Mouse (Mus musculus) common myeloid progenitor, adult 5-6 weeks (primary cell): ENCODE data around the gene Cyth4. TPM values are rescaled to one million over a fixed set of nuclear protein-coding genes. Genes with fewer than 3 reads are reported as not detected.

Source experiments
- ATAC-seq: replicated peaks from 2 replicates; pipeline ENCODE4 v1.8.0; 2016; ENCODE audit warnings: low read depth, mild to moderate bottlenecking, moderate TSS enrichment, inconsistent platforms; ENCODE audit not compliant: poor library complexity, severe bottlenecking
- total RNA-seq: library from RNA; stranded (forward); fragments of 200-1000, 187-1606 nt; gene quantifications from 2 replicates; pipeline ENCODE4 v1.2.3, GENCODE M21; 2017

Cyth4 gene
- total RNA-seq = 36.3 and 48.0 TPM in 2 replicates

DNA sequence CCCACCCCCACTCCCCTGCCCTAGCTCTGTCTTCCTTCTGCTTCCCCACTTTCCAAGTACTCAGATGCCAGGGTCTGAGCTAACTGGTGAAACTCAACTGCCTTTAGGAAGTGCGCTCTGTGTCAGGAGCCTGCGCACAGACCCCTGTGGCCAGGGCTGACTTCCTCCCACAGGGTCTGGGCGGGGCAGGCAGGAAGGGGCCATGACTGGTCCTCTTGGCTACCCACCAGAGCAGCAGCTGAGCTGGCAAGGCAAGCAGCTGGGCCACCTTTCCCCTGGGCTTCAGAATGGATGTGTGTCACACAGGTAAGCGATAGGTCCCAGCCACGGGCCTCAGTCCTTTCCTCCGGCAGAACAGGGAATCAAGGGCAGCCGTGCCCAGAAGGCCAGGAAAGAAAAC is at the start of gene Cyth4:
Cyth4 (plus strand) TSS at position 134 of the 400 bp plus-strand sequence.
- ATAC-seq = peak; percentile 75

DNA sequence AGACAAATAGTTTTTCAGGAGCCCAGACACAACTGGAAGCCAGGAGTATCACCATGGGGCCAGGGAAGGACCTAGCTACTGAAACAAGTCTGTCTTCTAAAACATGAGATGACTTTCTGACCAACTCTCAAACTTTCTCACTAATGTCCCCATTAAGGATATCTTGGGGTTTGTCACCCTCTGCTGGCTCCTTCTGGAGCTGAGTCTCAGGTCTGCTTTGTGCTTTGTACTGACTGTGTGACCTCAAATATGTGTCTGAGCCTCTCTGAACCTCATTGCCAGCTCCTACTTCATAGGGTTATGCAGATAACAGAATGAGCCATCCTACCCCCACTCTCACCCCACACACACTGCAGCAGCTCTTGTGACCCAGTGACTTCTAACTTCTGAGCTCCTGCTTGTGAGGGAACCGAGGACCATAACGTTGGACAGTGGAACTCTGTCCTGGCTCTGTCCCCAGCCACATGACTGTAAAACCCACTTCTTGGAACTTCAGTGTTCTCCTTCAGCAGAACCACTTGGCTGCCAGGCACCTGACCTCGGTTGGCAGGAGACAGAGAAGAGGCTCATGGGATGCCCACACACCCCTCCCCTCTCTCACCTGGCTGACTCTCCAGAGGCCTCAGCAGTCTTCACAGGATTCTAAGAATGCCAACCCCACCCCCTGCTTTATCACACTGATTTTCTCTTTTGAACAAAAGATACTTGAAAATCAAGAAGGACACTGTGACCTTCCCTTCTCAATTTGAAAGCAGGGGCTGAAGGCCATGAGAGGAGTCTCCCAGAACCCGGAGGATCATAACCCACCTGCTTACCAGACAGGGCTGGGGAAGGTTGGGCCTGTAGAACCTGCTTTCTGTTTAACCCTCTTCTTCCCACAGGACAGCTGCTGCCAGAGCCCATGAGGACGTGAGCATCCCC is 49.2 kb upstream of the Cyth4 start:
- peak; percentile 52 for ATAC-seq

GRCm38 (mm10) chr15:78548336-78548665 is 48.5 kb upstream of the Cyth4 start:
- ATAC-seq = peak; percentile 79

DNA sequence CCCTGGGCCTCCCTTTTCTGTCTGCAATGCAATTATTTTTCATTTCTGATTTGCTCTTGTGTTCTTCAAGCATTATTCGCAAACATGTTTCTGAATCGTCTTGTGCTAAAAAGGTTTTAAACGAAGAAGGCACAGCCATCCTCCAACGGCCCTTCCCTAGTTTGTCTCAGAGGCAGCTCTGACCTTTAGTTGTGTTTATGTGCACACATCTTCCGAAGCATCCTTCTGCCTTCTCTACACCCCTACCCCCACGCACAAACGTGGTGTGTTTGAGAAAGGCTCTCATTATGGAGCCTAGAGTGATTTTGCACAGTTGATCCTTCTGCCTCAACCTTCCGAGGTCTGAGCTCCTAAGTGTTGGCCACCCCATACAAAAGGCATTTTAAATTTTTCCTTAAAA is 48.1 kb upstream of the Cyth4 start:
- ATAC-seq = no peak

DNA sequence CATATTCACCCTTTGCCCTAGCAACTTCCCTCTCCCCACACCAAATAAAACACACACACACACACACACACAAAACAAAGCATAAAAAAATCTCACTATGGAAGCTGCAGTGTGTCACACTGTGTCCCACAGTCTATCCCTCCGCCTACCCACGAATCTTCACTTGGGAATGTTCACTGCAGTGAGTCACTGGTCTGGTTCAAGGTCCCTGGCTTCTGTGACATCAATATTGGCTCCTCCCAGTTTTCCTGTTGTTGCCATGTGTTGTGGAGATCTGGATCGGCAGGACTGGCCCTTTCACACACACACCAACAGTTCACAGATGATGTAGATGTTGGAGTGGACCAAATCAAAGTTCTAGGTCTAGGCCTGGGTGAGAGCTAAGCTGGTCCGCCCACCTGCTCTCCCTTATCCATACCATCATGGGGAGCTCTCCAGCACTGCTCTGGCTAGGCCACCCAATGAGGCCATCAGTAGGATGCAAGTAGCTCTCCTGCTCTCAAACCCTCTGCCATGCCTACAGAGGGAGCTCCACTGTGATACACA is 47.6 kb upstream of the Cyth4 start:
- no peak for ATAC-seq

GRCm38 (mm10) chr15:78554545-78555313 is 42.1 kb upstream of the Cyth4 start:
- no peak for ATAC-seq

- ATAC-seq = no peak
Measured at GRCm38 (mm10) chr15:78557693-78558535, 38.9 kb upstream of the Cyth4 start.

DNA sequence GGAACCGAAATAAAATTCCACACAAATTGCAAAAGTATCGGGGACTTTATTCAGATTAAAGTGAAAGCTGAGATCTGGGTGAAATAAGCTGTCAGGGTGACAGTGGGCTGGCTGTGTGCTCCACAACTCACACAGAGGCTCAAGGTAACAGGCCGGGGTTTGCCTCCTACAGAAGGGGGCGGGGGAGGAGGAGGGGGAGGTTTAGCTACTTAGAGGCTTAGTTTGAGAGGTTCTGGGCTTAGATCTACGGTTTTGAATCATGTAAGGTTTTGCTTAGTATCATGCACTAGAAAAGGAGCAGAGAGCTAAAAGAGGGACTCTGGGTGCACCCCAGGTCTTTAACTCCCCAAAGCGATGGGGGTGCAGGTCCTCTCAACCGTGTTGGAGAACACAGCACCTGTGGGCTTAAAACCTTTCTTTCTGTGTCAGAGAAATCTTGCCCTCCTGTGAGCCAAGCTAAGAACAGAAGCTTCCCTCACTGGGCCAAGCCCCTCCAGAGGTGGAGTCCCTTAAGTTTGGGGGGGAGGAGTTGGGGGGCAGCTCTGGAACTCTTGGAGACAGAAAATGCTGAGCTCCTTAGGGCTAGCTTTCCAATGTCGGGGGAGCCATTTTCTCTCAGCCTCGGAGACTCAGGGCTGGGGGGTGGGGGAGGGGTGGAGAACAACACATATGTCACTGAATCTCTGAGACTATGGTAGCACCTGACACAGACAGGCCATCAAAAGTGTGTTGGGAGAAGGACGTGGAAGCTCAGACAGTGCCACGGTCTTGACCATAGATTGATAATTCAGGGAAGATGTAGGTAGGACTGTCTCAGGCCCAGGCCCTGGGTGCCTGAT is 37.5 kb upstream of the Cyth4 start:
- no peak for ATAC-seq

DNA sequence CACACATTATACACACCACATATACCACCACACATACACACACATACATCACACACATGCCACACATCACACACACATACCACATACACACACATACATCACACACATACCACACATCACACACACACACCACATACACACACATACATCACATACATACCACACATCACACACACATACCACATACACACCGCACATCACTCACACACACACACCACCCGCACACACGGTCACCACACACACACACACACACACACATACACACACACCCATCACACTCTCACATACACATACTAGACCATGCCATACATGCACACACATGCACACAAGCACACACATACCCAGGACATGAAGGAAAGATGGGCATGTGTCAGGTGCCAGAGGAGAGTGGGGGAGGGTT is 33.5 kb upstream of the Cyth4 start:
- ATAC-seq = no peak

- ATAC-seq = peak; percentile 86
Measured at GRCm38 (mm10) chr15:78563937-78564336, 32.9 kb upstream of the Cyth4 start.

DNA sequence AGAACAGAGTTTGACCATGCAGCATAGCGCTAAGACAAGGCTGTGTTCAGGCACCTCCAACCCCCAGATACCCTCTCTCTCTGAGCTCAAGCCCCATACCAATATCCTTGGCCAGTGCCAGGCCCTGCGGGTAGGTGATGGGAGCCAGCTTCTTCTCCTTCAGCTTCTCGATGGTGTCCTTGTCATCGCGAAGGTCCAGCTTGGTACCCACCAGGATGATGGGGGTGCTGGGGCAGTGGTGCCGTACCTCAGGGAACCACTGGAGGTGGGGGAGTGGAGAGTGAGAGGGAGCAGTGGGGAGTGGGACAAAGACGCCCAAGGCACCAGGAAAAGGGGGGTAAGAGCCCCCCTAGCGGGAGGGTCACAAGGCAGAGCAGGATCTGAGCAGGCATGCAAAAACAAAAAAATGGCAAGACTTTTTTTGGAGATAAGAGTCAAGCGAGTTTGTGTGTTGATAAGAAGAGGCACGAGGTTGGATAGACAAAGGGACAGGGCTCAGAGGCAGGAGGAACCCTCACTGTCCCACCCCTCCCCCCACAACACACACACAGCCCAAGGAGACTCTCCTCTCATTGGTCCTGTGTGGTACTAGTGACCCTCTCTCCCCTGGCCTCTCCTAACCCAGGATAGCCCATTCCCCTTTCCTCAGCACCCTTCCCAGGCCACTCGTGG is 31.9 kb upstream of the Cyth4 start:
- no peak for ATAC-seq

GRCm38 (mm10) chr15:78567608-78568120 is 29.2 kb upstream of the Cyth4 start:
- no peak for ATAC-seq

DNA sequence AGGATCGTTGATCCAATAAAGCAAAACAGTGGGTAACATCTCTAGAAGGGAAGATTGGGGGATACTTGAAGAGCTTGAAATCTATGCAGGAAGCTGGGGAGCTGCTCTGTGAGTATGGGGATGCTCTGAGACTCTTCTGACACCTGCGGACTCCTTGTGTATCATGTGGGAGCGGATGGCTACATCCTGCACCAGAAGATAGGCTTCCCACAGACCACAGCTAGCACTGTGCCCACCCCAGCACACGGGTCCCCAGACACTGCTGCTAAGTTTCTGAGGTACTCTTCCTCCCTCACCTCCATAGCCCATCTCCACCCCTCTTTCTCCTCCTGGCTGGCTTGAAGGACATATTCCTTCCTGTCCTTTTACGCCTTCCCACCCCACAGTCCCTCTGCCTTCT is 26.7 kb upstream of the Cyth4 start:
- no peak for ATAC-seq

DNA sequence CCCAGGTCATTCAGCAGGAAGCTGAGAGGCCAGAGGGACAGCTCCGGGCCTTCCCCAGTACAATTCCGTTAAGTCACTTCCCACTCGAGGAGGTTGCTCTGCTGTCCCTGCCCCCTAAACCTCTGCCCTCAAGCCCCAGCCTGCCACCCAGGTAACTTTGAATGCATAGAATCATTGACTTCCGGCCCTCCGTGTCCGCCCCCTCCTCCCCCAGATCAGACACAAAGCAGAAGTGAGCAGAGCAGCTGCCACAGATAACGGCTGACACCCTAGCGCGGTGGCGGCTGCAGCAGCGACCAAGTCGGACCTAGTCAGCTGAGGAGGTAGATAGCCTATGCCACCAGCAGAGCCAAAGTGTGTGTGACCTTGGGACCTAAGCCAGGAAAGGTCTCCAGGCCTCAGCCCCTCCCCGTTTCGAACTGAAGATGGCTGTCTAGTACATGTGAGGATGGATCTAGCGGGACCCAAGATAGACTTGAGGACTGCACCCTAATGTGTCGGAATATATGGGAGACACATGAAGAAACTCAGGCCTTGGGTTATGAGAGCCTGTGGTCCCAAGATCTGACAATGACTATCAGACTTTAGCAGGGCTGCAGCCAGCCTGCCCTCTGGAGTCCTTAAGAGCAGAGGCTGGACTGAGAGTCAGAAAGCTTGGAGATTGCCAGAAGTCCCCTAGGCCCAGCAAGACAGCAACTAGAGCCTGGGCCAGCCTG is 25.1 kb upstream of the Cyth4 start:
- ATAC-seq = peak; percentile 80

DNA sequence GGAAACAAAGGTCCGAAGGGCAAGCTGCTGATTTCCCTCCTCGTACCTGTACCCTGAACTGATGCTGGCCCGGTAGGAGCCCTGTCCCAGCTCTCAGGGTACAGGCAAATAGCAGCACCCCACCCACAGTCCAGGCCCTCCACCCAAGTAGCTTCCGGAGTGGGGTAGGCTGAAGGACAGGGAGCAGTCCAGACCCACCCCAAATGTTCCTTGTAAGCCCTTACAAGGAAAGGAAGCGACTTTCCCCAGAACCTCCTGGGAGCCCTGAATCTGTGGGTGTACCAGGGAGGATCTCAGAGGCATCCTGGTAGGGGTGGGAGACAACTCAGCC is 24.6 kb upstream of the Cyth4 start:
- ATAC-seq = no peak

- peak; percentile 81 for ATAC-seq
Measured at GRCm38 (mm10) chr15:78572658-78573397, 24.0 kb upstream of the Cyth4 start, which contains the start of gene Rac2. TSS of gene Rac2 (minus strand) at chr15:78572783.

- ATAC-seq = no peak
Measured at GRCm38 (mm10) chr15:78576284-78576810, 20.5 kb upstream of the Cyth4 start.
